Mouse (Mus musculus) MN1 (cell line): Measurements from ENCODE around the gene Usp8.

Experiments
- DNase-seq: peaks from one replicate; pipeline ENCODE4 v3.0.0-alpha.2; 2016; ENCODE audit warnings: low spot score

Usp8 gene

DNA sequence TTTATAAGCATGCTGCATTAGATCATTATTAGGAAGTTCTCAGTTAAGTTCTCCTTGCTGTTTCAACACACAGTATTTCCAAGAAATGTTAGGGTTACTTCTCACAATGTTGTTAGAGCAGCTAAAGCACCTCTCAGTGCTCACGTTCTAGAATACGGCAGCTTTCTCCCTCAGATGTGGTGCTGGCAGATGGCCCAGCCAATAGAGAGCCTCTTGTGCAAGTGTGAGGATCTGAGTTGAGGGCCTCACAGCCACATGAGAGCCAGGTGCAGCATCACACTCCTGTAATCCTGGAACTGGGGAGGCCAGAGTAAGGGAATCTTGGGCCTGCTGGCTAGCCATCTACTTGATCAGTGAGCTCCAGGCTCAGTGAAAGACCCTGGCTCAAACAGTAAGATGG is 33.2 kb downstream of the Usp8 start:
- DNase-seq, result no peak

DNA sequence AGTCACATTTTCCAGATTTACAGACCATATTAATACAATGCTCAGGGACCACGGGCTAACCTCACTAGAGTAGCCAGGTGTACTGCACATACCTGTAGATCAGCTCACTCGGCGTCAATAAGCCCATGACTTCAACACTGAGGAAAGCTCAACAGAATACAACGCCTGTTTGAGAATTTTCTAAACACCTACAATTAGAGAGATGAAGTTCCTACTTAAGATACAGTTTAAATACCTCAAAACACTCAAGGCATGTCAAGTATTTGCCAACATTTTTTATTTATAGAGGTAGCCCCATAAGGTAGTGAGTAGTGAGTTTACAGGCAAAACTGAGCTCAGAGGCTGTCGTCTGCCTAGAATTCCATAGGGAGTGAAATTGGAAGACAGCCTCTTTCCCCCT is 36.3 kb downstream of the Usp8 start:
- DNase-seq, result no peak

DNA sequence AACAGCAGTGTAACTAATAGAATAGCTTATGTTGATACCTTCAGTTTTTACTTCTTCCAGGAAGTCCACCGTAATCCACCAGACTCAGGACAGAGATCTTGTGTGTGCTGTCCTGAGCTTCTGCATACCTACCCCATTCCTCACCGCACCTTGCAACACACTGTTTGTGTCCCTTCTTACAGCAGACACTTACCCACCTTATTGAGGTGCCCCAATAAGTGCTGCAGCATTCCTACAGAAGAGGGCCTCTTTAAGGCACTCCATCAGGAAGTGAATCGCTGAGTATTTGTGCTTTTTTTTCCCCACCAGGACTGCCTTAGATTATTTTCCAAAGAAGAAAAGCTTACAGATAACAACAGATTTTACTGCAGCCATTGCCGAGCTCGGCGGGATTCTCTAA is 48.5 kb downstream of the Usp8 start:
- DNase-seq, result no peak

GRCm38 (mm10) chr2:126759351-126759750 is 52.2 kb downstream of the Usp8 start:
- no peak for DNase-seq

- DNase-seq, result peak; percentile 20
Observed at GRCm38 (mm10) chr2:126765867-126766582, 58.9 kb downstream of the Usp8 start.

- DNase-seq, result no peak
Observed at GRCm38 (mm10) chr2:126767599-126767998, 60.5 kb downstream of the Usp8 start.

GRCm38 (mm10) chr2:126768194-126768593 is 61.1 kb downstream of the Usp8 start:
- DNase-seq, result no peak

GRCm38 (mm10) chr2:126769431-126770181 is 62.5 kb downstream of the Usp8 start:
- no peak for DNase-seq

DNA sequence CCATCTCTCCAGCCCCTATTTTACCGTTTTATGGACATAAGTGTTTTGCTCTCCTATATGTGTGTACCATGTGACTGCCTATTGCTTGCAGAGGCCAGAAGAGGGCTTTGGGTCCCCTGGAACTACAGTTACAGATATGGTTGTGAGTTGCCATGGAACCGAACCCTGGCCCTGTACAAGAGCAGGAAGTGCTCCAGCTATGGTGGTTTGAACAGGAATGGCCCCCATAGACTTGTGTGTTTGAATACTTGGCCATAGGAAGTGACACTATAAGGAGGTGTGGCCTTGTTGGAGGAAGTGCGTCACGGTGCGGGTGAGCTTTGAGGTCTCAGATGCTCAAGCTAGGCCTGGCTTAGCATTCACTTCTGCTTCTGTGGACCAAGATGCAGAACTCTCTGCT is 65.1 kb downstream of the Usp8 start:
- no peak for DNase-seq

GRCm38 (mm10) chr2:126775951-126776350 is 68.8 kb downstream of the Usp8 start:
- no peak for DNase-seq

DNA sequence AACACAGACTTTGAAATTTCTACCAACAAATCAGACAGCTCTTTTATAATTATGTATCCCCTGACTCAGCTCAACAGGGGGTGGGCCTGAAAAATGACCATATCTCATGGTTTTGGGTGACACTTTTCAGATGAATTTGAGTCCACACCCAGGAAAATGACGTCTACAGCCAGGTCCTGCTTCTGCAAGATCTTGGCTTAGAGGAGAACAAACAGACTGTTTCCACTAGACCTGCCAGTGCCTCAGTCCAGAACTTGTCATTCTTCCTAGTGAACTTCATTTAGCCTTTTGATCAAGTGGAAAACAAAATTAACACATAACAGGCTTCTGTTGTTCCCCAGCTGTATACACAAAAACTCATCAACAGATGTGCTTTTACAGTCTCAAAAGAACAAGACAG is 69.3 kb downstream of the Usp8 start:
- DNase-seq, result no peak

DNA sequence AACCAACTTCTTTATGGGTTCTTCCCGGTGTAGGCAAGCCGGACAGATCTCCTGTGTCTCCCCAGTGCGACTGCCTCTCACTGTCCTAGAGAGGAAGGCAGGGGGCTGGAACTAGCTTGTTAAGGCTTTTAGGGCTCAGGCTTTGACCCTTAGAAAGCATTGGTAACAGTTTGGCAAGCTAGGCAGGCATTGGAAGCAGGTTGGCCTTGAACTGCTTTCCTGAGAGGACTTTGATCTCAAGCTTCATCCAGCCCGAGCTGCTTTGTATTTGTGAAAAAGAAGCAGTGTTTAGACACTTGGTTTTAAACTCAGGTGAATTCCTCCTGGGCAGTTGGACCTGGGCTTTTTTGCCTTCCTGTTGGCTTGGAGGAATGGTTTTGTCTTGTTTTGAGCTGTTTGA is 71.7 kb downstream of the Usp8 start:
- DNase-seq, result no peak

GRCm38 (mm10) chr2:126780286-126780685 is 73.2 kb downstream of the Usp8 start:
- no peak for DNase-seq

DNA sequence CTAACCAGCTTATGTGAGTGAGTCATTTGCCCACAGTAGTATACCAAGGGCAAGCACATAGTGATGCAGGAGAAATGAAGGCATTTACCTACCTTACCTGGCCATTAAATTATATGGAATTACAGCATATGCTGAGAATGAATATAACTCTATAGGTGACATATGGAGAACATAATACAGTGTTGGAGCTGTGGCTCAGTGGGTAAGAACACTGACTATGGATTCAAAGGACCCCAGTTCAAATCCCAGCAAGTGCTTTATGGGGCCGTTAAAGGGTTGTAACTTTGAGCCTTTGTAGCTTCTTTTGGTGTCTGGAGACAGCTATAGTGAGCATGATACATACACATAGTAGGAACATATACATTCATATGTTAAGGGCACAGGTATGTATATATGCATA is 74.3 kb downstream of the Usp8 start:
- DNase-seq, result no peak

GRCm38 (mm10) chr2:126782433-126782832 is 75.3 kb downstream of the Usp8 start:
- DNase-seq, result peak; percentile 57

DNA sequence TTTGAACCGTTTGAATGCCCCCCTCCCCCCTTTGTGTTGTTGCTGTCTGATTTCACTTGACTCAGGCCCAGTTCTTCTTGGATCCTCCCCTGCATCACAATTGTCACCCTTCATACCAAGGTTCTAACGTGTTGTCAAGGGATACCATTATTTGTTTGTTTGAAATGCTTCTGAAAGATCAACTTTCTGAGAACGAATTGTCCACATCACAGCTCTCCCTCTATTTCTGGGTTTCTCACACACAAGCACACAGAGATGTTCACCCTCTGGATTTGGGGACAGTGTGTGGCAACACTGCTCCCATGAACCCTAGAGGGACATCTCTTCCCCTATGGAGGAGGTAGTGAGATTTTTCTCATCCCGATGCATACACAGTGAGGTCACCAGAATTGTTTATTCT is 76.2 kb downstream of the Usp8 start, which contains the start of gene Usp50:
TSS of gene Usp50 (minus strand) at position 101 of the 400 bp plus-strand sequence.
- no peak for DNase-seq

DNA sequence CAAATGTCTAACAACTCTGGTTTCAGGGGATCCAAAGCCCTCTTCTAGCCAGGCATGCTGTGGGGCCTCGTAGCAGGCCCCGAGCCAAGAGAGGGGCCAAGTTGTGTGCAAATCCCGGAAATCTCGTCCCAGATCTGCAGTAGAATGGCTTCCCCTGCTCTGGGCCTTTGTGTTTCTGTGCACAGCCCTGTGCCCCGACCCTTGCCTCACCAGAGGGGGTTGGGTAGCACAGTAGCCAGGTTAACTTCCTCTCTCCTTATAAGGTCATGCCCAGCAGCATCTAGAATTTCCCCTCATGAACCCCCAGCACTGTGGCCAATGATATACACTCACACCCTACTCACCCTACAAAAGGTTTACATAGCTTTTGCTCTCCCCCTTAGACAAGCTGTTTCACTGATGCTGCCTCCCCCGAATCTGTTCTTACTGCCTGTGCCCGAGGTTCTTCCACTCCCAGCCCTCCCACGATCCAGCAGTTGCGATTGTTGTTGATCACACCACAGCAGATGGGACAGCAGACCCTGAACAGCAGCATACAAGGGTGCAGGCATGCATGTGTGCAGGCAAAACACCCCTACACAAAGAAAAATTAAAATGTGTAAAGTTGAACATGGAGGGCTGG is 80.7 kb downstream of the Usp8 start:
- DNase-seq, result no peak

GRCm38 (mm10) chr2:126792611-126793010 is 85.5 kb downstream of the Usp8 start:
- no peak for DNase-seq

DNA sequence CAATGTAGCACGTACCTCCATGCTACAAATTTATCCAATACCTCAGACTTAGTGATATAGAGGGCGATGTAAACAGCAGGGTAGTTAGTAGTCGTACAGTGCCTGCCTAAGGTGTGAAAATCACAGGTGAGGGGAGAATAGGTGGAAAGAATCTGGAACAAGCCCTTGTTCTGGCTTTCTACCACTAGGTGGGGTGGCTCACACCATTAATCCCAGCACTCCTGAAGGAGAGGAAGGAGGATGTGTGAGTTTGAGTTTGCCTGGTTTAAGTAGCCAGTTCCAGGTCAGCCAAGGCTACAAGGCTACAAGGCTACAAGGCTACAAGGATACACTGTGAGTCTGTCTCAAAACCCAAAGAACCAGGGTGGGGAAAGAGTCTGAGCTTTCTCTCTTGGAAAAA is 88.6 kb downstream of the Usp8 start:
- DNase-seq, result no peak

DNA sequence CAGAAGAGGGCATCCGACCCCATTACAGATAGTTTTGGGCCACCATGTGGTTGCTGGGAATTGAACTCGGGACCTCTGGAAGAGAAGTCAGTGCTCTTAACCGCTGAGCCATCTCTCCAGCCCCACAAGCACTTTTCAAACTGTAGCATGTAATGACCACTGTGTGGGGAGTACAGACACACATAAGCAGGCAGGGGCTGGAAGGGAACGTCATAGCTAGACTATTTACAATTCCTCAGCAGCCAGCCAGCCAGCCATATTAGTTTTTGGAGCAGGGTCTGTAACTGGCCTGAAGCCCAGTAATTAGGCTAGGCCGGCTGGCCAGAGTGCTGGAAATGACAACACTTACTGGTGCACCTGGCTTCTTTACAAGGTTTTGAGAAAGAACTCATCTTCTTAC is 91.3 kb downstream of the Usp8 start:
- DNase-seq, result peak; percentile 37

GRCm38 (mm10) chr2:126801980-126802379 is 94.9 kb downstream of the Usp8 start:
- DNase-seq, result no peak
